Mouse (Mus musculus) ES-Bruce4 (cell line): Measurements from ENCODE around the gene Morc3. TPM values are rescaled to one million over a fixed set of nuclear protein-coding genes. Genes with fewer than 3 reads are reported as not detected.

Source experiments
- H3K27ac ChIP-seq: 2 replicates; pipeline ENCODE4 v1.5.1; 2012; ENCODE audit warnings: low read length, inconsistent platforms; ENCODE audit not compliant: insufficient read depth
- H3K27me3 ChIP-seq: 2 replicates; pipeline ENCODE4 v1.6.1; 2012; ENCODE audit warnings: mild to moderate bottlenecking, low read length, inconsistent platforms; ENCODE audit not compliant: control insufficient read depth, poor library complexity, insufficient read depth, severe bottlenecking
- H3K36me3 ChIP-seq: 2 replicates; pipeline ENCODE4 v1.6.1; 2012; ENCODE audit warnings: inconsistent platforms, mild to moderate bottlenecking, low read length, moderate library complexity; ENCODE audit not compliant: control insufficient read depth, poor library complexity, insufficient read depth, severe bottlenecking
- H3K4me1 ChIP-seq: one replicate; pipeline ENCODE4 v1.8.1; 2011; ENCODE audit warnings: low read length; ENCODE audit not compliant: control insufficient read depth, insufficient read depth
- H3K4me3 ChIP-seq: 2 replicates; pipeline ENCODE4 v1.5.1; 2011; ENCODE audit warnings: low read depth, mild to moderate bottlenecking, low read length
- H3K9ac ChIP-seq: 2 replicates; pipeline ENCODE4 v1.6.1; 2012; ENCODE audit warnings: low read depth, mild to moderate bottlenecking, inconsistent platforms; ENCODE audit not compliant: poor library complexity, severe bottlenecking
- H3K9me3 ChIP-seq: replicated peaks from 2 replicates; pipeline ENCODE4 v1.6.1; 2012; ENCODE audit warnings: mild to moderate bottlenecking, low read length, inconsistent platforms; ENCODE audit not compliant: control insufficient read depth, poor library complexity, insufficient read depth, severe bottlenecking
- CTCF ChIP-seq: IDR thresholded peaks from one replicate; pipeline ENCODE4 v1.8.1; 2011; ENCODE audit warnings: low read depth, low read length
- EP300 ChIP-seq: IDR thresholded peaks from 2 replicates; pipeline ENCODE4 v1.6.1; 2011; ENCODE audit warnings: low read depth, low read length; ENCODE audit not compliant: insufficient read depth
- POLR2A ChIP-seq: IDR thresholded peaks from one replicate; pipeline ENCODE4 v1.8.1; 2011; ENCODE audit warnings: low read length; ENCODE audit not compliant: insufficient read depth
- polyA plus RNA-seq: library from polyadenylated mRNA; stranded (reverse); fragments of >200 nt; gene quantifications from 2 replicates; pipeline ENCODE4 v1.2.4, GENCODE M21; 2011; ENCODE audit warnings: low read depth; ENCODE audit not compliant: missing spikeins, insufficient read depth, insufficient read length

The Morc3 gene
- polyA plus RNA-seq, 1 experiment = 152 TPM

DNA sequence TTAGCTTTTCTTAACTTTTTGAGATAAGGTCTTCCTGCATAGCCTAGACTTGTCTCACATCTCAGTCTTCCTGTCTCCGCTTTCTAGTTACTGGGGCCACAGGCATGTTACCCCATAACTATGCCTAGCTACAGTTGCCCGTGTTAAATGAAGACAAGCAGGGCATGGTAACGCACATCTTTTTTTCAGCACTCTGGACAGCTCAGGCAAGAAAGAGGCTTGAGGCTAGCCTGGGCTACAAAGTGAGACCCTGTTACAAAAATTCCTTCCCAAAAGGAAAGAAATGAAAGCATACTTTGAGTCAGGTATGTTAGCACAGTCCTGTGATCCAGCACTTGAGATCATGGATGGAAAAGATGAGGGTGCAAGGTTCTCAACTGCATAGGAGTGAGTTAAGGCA lies 18.6 kb downstream of the Morc3 start:
- Histone ChIP-seq H3K9me3 (peaks cover 14% of the 10 kb centered on the region), H3K4me3 (no peak overlapping the region), H3K27me3 (no peaks in the 10 kb centered on the region), H3K9ac (no peak overlapping the region), H3K4me1 (no peaks in the 10 kb centered on the region), H3K36me3 (peaks cover 85% of the 10 kb centered on the region), H3K27ac (no peak overlapping the region)
- TF ChIP-seq CTCF (no peak), EP300 (no peak)

DNA sequence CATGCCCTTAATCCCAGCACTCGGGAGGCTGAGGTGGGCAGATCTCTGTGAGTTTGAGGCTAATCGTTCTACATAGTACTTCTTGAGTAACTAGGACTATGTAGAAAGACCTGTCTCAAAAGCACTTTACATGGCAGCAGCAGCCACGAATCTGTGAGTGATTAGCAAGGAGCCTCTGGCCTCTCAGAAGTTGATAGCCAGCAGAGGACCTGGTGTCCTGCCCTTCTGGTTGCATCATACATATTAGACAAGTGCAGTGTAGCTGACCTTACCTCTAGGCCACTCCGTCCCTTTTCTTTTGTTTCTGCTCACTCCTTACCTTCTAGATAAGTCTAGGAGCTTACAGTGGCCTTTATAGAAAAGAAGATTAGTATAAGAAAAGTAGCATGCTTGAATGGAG lies 28.0 kb downstream of the Morc3 start:
- Histone ChIP-seq H3K36me3 (peaks cover 87% of the 10 kb centered on the region), H3K27ac (peak overlapping the region; percentile 13; the same call in 1 of the 2 replicates), H3K9ac (no peak overlapping the region), H3K27me3 (no peaks in the 10 kb centered on the region), H3K4me1 (no peaks in the 10 kb centered on the region), H3K4me3 (no peak overlapping the region), H3K9me3 (no peaks in the 10 kb centered on the region)
- TF ChIP-seq POLR2A (no peak), EP300 (no peak), CTCF (no peak)

DNA sequence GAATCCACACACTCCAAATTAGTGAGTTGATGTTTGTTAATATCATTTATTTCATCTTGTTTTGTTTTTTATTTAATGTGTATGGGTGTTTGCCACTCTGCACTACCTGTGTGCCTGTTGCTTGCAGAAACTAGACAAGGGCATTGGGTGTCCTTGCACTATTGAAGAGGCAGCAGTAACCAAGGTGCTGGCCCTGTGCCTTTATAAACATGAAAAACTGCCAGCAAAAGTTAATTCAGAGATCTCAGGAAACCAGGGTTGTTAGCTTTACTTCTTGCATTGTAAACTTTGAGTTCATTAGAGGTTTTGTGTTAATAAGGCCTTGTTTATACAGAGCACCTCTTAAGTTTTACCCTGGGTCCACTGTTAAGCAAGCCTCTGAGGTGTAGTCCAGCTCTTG lies 28.8 kb downstream of the Morc3 start:
- H3K9me3 ChIP-seq = no peaks in the 10 kb centered on the region
- H3K27me3 ChIP-seq = no peaks in the 10 kb centered on the region
- no peak overlapping the region for H3K27ac ChIP-seq
- H3K36me3 ChIP-seq = peaks cover 88% of the 10 kb centered on the region
- TF ChIP-seq POLR2A = no peak
- no peak for TF ChIP-seq EP300
- H3K4me3 ChIP-seq = no peak overlapping the region
- H3K9ac ChIP-seq = no peak overlapping the region
- H3K4me1 ChIP-seq = no peaks in the 10 kb centered on the region

DNA sequence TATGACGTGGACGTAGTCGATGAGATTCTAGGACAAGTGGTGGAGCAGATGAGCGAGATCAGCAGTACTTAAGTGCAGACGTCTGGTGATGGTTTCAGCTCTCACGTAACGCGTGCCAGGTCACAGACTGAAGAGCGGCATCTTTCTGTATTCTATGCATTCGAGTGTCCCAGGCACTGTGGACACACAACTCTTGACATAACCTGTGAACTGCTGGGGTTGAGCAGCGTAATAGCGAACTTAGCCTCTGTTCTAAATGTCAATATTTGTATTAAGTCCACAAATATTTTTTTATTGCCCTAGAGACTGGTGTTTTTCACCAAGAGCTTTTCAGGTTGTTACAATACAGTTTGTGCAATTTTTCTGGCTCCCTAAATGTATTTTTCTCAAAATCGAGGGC lies 42.9 kb downstream of the Morc3 start:
- Histone ChIP-seq H3K4me3 (no peak overlapping the region), H3K27ac (no peak overlapping the region), H3K27me3 (no peaks in the 10 kb centered on the region), H3K36me3 (peaks cover 60% of the 10 kb centered on the region), H3K4me1 (no peaks in the 10 kb centered on the region), H3K9me3 (no peaks in the 10 kb centered on the region), H3K9ac (no peak overlapping the region)
- no peak for TF ChIP-seq EP300
- no peak for TF ChIP-seq CTCF
- TF ChIP-seq POLR2A = no peak

DNA sequence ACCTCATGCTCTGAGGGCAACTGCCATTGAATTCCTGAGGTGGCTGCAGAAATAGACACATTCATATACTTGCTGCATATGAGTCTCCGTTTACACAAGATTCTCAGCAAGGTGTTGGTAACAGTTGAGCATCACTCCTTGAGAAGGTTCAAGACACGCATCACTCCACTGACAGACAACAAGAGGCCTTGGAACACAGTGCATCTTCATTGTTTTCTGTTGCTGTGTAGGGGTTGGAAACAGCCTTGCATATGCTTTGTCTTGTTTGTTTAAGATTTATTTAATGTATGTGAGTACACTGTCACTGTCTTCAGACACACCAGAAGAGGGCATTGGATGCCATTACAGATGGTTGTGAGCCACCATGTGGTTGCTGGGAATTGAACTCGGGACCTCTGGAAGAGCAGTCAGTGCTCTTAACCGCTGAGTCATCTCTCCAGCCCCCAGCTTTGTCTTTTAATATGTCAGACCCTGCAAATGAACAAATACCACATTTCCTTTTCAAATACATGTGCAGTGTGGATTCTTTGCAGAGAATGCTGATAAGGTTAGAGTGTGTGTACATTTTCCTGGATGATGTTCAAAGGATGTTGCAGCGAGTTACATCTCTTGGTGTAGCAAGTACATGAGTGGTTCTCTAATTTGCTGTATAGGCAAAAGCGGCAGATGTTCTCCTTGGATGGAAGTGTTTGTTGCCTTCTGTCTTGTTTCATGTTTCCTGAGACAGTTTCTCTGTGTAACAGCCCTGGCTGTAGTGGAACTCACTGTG lies 45.9 kb downstream of the Morc3 start:
- H3K27me3 ChIP-seq = no peaks in the 10 kb centered on the region
- no peaks in the 10 kb centered on the region for H3K9me3 ChIP-seq
- H3K4me3 ChIP-seq = no peak overlapping the region
- no peaks in the 10 kb centered on the region for H3K4me1 ChIP-seq
- no peak overlapping the region for H3K9ac ChIP-seq
- TF ChIP-seq POLR2A = no peak
- H3K36me3 ChIP-seq = peaks cover 32% of the 10 kb centered on the region
- H3K27ac ChIP-seq = peak overlapping the region; percentile 82

DNA sequence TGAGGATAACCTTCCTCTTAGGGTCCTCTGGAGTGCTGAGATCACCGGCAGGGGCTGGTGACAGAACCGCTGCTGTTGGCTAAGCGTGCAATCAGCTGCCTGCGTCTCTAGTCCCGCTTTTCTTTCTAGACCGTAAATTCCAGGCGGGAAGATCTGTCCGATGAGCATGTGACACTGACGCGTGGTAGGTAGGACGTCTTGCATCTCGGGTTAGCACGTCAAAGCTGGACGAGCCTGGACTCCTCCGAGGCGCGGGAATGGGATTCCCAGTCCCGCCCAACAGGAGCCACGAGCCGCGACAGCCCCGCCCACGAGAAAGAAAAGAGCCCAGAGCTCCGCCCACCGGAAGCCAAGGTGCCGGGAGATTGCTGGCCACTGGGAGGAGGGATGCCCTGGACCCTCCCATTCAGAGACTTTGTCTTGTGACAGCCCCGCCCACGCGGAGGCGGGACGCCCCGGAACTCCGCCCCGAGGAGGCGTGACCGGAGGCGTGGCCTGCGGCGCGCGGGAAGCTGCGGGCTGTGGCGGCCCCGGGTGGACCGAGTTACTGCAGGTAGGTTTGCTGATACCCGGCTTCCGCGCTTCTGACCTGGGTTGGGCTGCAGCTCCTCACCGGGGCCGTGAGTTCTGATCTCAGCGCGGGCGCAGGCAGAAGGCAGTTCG lies 51.6 kb downstream of the Morc3 start, which contains the start of gene Chaf1b:
TSS of gene Chaf1b (plus strand) at position 479 of the 663 bp plus-strand sequence.
- H3K27ac ChIP-seq = no peak within 1 kb of the TSS
- TF ChIP-seq POLR2A (peak; percentile 59), CTCF (no peak)

More for the DNA sequence above, 51.6 kb downstream of the Morc3 start, which contains the start of gene Chaf1b:
- H3K9me3 ChIP-seq = no peaks in the 10 kb centered on the region
- peaks cover 30% of the 10 kb centered on the region for H3K36me3 ChIP-seq
- no peaks in the 10 kb centered on the region for H3K4me1 ChIP-seq
- H3K4me3 ChIP-seq = peak within 1 kb of the TSS; percentile 97
- no peaks in the 10 kb centered on the region for H3K27me3 ChIP-seq
- H3K9ac ChIP-seq = peak within 1 kb of the TSS; percentile 92
